8 mouse cellular contexts compared by ENCODE assay signal in the genomic region with DNA sequence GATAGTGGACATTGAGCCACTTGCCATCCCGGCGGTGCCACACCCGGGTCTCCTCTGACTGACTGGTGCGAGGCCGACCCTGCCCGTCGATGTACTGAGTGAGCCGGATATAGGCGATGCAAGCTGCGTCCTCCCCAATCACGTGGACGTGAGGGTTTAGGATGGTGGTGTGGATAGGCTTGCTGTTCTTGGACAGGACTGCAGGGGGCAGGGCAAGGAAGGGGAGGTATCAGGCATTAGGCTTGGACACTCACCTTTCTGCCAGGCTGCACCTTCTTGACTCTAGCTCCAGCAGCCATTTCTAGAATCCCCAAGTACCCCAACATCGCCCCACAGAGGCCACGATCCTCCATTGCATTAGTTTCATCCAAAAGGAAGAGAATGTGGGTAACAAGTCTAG. TPM values are rescaled to one million over a fixed set of nuclear protein-coding genes. Genes with fewer than 3 reads are reported as not detected.
DNase-seq lines count a peak whose midpoint lies in the region; TF ChIP-seq lines count a peak whose summit lies in the region.

No protein-coding gene starts in this region.

- peak; percentile 81 for TF ChIP-seq CTCF in layer of hippocampus, adult 2 months (conservative IDR thresholded peaks at IDR 0.05)

- H3K27me3 ChIP-seq in limb, embryonic 10.5 days (ENCODE audit: low read depth, poor library complexity, severe bottlenecking): no peaks in the 10 kb centered on the region

- H3K36me3 ChIP-seq in limb, embryonic 10.5 days: peaks cover 76% of the 10 kb centered on the region

- no peak overlapping the region for H3K4me3 ChIP-seq in layer of hippocampus, adult 2 months
- H3K4me3 ChIP-seq in limb, embryonic 10.5 days: no peak overlapping the region

- H3K27ac ChIP-seq in layer of hippocampus, adult 2 months: no peak overlapping the region
- H3K27ac ChIP-seq in limb, embryonic 10.5 days: 0 out of 2 replicates have a peak overlapping the region, but pooled peaks have one; percentile 5

- H3K4me1 ChIP-seq in limb, embryonic 10.5 days: peaks cover 26% of the 10 kb centered on the region

- WGBS in limb, embryonic 10.5 days: 48% methylated on average over 14 of the region's 14 CpGs

- no peaks in the 10 kb centered on the region for H3K9me3 ChIP-seq in limb, embryonic 10.5 days (replicated peaks)

- peak in 1 of 2 experiments; percentile 51 for DNase-seq in layer of hippocampus, adult 2 months (ENCODE audit: low spot score in 2 of 2)
- DNase-seq in layer of hippocampus, adult 8-10 months (ENCODE audit: low spot score in 2 of 2): no peak
- peak; percentile 44 for DNase-seq in MN1 (ENCODE audit: low spot score)
- peak; percentile 62 for DNase-seq in cerebellum, adult 9-10 months
- DNase-seq in heart, adult 8-10 months (ENCODE audit: low spot score): peak; percentile 47
- DNase-seq in limb, embryonic 10.5 days (ENCODE audit: low spot score): peak; percentile 54
- peak; percentile 33 to 53 for DNase-seq in natural killer cell, adult 2 months (ENCODE audit: low spot score in 2 of 2)
- DNase-seq in frontal cortex, postnatal 36 days (ENCODE audit: low spot score in 2 of 2): no peak

RNA-seq across cellular contexts. Expression of gene Ndst2, which starts 2.9 kb away (rescaled TPM):
- total RNA-seq in layer of hippocampus, adult 2 months (2021): 10 to 100 TPM; 20.4 to 20.9 TPM
- 10 to 100 TPM; 16.6 to 24.3 (median 18.3) TPM for total RNA-seq in layer of hippocampus, adult 8-10 months (2022)
- total RNA-seq in heart, adult 8-10 months (2022): 10 to 100 TPM in 1 of 4 experiments, 1 to 10 TPM in 3; 7.1 to 10.6 (median 9.9) TPM
- polyA plus RNA-seq in limb, embryonic 10.5 days (2016; fragmentation: Nextera tagmentation; extraction: Ambion mirVana): 27.9 and 29.2 TPM in 2 replicates

RNA-seq across cellular contexts. Expression of gene Zswim8, which starts 30.0 kb away (rescaled TPM):
- total RNA-seq in layer of hippocampus, adult 2 months (2021): 100 to 1,000 TPM; 189 to 206 TPM
- 100 to 1,000 TPM; 170 to 210 (median 191) TPM for total RNA-seq in layer of hippocampus, adult 8-10 months (2022)
- 10 to 100 TPM; 38.7 to 47.0 (median 43.1) TPM for total RNA-seq in heart, adult 8-10 months (2022)
- 32.5 and 39.3 TPM in 2 replicates for polyA plus RNA-seq in limb, embryonic 10.5 days (2016; fragmentation: Nextera tagmentation; extraction: Ambion mirVana)

RNA-seq across cellular contexts. Expression of gene Chchd1, which starts 34.5 kb away (rescaled TPM):
- total RNA-seq in layer of hippocampus, adult 2 months (2021): 10 to 100 TPM; 53.4 to 56.9 TPM
- total RNA-seq in layer of hippocampus, adult 8-10 months (2022): 10 to 100 TPM; 47.7 to 53.5 (median 51.3) TPM
- 100 to 1,000 TPM; 110 to 126 (median 118) TPM for total RNA-seq in heart, adult 8-10 months (2022)
- 238 and 280 TPM in 2 replicates for polyA plus RNA-seq in limb, embryonic 10.5 days (2016; fragmentation: Nextera tagmentation; extraction: Ambion mirVana)

RNA-seq across cellular contexts. Expression of gene Fut11, which starts 42.5 kb away (rescaled TPM):
- 10 to 100 TPM; 14.8 to 15.5 TPM for total RNA-seq in layer of hippocampus, adult 2 months (2021)
- total RNA-seq in layer of hippocampus, adult 8-10 months (2022): 10 to 100 TPM; 14.6 to 15.8 (median 15.0) TPM
- total RNA-seq in heart, adult 8-10 months (2022): 1 to 10 TPM; 4.2 to 4.9 (median 4.6) TPM
- 18.2 and 20.4 TPM in 2 replicates for polyA plus RNA-seq in limb, embryonic 10.5 days (2016; fragmentation: Nextera tagmentation; extraction: Ambion mirVana)

RNA-seq across cellular contexts. Expression of gene Camk2g, which starts 56.6 kb away (rescaled TPM):
- 100 to 1,000 TPM; 216 to 229 TPM for total RNA-seq in layer of hippocampus, adult 2 months (2021)
- 100 to 1,000 TPM; 247 to 278 (median 262) TPM for total RNA-seq in layer of hippocampus, adult 8-10 months (2022)
- 10 to 100 TPM; 47.2 to 73.5 (median 58.4) TPM for total RNA-seq in heart, adult 8-10 months (2022)
- polyA plus RNA-seq in limb, embryonic 10.5 days (2016; fragmentation: Nextera tagmentation; extraction: Ambion mirVana): 43.3 and 57.6 TPM in 2 replicates

Comparison
In these comparisons a context has a peak if more than half of its experiments do, and no peak if none do; other contexts are left out.
1. DNase-seq: peak in MN1 (single experiment), cerebellum, adult 9-10 months (single experiment), heart, adult 8-10 months (single experiment), limb, embryonic 10.5 days (single experiment) and natural killer cell, adult 2 months (2 of 2); none in layer of hippocampus, adult 8-10 months (0 of 2) and frontal cortex, postnatal 36 days (0 of 2).